ENCODE assay signal across 9 mouse cellular contexts in genomic region chr2:143113859-143114258, GRCm38 (mm10). TPM values are rescaled to one million over a fixed set of nuclear protein-coding genes. Genes with fewer than 3 reads are reported as not detected.
DNase-seq lines count a peak whose midpoint lies in the region.
"Had no signal": no experiment of that assay in that cellular context is flagged by ENCODE, and none has a peak within 500 bp of the region (broad histone marks: within the 10 kb centered on the region; RNA-seq: fewer than 3 reads in every experiment).

No protein-coding gene starts in this region.

- peak; percentile 50 for DNase-seq in layer of hippocampus, adult 11-12 months (ENCODE audit: low spot score)
- no peak for DNase-seq in layer of hippocampus, adult 9-11 months
- peak; percentile 7 for DNase-seq in MEL-GATA-1-ER (ENCODE audit: extremely low read depth, low read depth)
- DNase-seq in cerebellum, adult 9-10 months, result peak; percentile 81
- peak; percentile 53 for DNase-seq in hindlimb bud, embryonic 11.5 days (ENCODE audit: extremely low spot score, low read depth, low spot score)
- no peak for DNase-seq in urinary bladder, postnatal 10 days (ENCODE audit: low spot score)
- no peak for DNase-seq in thymus, postnatal 25 days
- DNase-seq in urinary bladder, adult 2 months (ENCODE audit: low spot score), result no peak

RNA-seq across cellular contexts. Expression of gene Otor, which starts 35.6 kb away (rescaled TPM):
- polyA plus RNA-seq in urinary bladder, adult 2 months (2012; rRNA removed), result not detected in 2 replicates
- polyA plus RNA-seq: spleen, adult 2 months had no signal

RNA-seq across cellular contexts. Expression of gene Snrpb2, which starts 51.0 kb away (rescaled TPM):
- 26.5 and 31.0 TPM in 2 replicates for polyA plus RNA-seq in urinary bladder, adult 2 months (2012; rRNA removed)

Comparison
In these comparisons a context has a peak if more than half of its experiments do, and no peak if none do; other contexts are left out.
1. DNase-seq: peak in layer of hippocampus, adult 11-12 months (single experiment), MEL-GATA-1-ER (single experiment), cerebellum, adult 9-10 months (single experiment) and hindlimb bud, embryonic 11.5 days (single experiment); none in layer of hippocampus, adult 9-11 months (single experiment), urinary bladder, postnatal 10 days (single experiment), thymus, postnatal 25 days (single experiment) and urinary bladder, adult 2 months (single experiment).